Mouse (Mus musculus) liver, embryonic 14.5 days (tissue): ENCODE measurements around the gene Tal1. TPM values are rescaled to one million over a fixed set of nuclear protein-coding genes. Genes with fewer than 3 reads are reported as not detected.

Experiments
- ATAC-seq: fragments of 200-750 bp; cut with Nextera tagmentation; 2 replicates; pipeline ENCODE4 v1.8.0; 2017; ENCODE audit warnings: moderate number of reproducible peaks, mild to moderate bottlenecking, moderate library complexity; ENCODE audit not compliant: insufficient read depth
- DNase-seq, 3 experiments: peaks; one replicate each; pipeline ENCODE4 v3.0.0-alpha.2; 2012 to 2013; ENCODE audit warnings: low read depth in 3 of 3, low spot score in 3 of 3
- H3K27ac ChIP-seq: fragments of 300-500 bp; sonication (generic); 2 replicates; pipeline ENCODE4 v1.5.1; 2014; ENCODE audit warnings: moderate library complexity, mild to moderate bottlenecking, control low read depth, inconsistent platforms
- H3K27me3 ChIP-seq: fragments of 300-500 bp; sonication (generic); 2 replicates; pipeline ENCODE4 v1.6.1; 2014; ENCODE audit warnings: mild to moderate bottlenecking, low read length, moderate library complexity; ENCODE audit not compliant: control insufficient read depth, insufficient read depth
- H3K36me3 ChIP-seq: fragments of 300-500 bp; sonication (generic); replicated peaks from 2 replicates; pipeline ENCODE4 v1.6.1; 2014; ENCODE audit warnings: low read depth; ENCODE audit not compliant: control insufficient read depth, insufficient read depth
- H3K4me1 ChIP-seq, 2 experiments: fragments of 200-500 bp in 1 of 2; fragments of 300-500 bp in 1 of 2; sonication (generic) in 1 of 2; replicated peaks; 2 replicates each; pipeline ENCODE4 v1.6.1; 2012 to 2014; ENCODE audit warnings: antibody characterized with exemption in 1 of 2, inconsistent platforms in 1 of 2, low read length in 1 of 2; ENCODE audit not compliant: control insufficient read depth in 2 of 2, insufficient read depth in 2 of 2
- H3K4me2 ChIP-seq: fragments of 300-500 bp; sonication (generic); 2 replicates; pipeline ENCODE4 v1.6.1; 2014; ENCODE audit warnings: low read depth, mild to moderate bottlenecking, control low read depth, moderate library complexity
- H3K4me3 ChIP-seq, 2 experiments: fragments of 200-500 bp in 1 of 2; fragments of 300-500 bp in 1 of 2; sonication (generic) in 1 of 2; 2 replicates each; pipeline ENCODE4 v1.5.1; 2012 to 2014; ENCODE audit warnings: low read depth in 2 of 2, low read length in 2 of 2, mild to moderate bottlenecking in 2 of 2, control low read depth in 1 of 2, inconsistent platforms in 1 of 2, moderate library complexity in 1 of 2; ENCODE audit not compliant: insufficient read depth in 1 of 2
- H3K9ac ChIP-seq: fragments of 300-500 bp; sonication (generic); replicated peaks from 2 replicates; pipeline ENCODE4 v1.6.1; 2014; ENCODE audit warnings: mild to moderate bottlenecking, control low read depth, moderate library complexity
- H3K9me3 ChIP-seq: fragments of 300-500 bp; sonication (generic); 2 replicates; pipeline ENCODE4 v1.6.1; 2016; ENCODE audit warnings: low read length, mixed read lengths; ENCODE audit not compliant: control insufficient read depth
- CTCF ChIP-seq: IDR thresholded peaks from 2 replicates; pipeline ENCODE4 v1.5.1; 2016; ENCODE audit warnings: antibody characterized with exemption, low read depth, control low read depth
- EP300 ChIP-seq: IDR thresholded peaks from 2 replicates; pipeline ENCODE4 v1.6.1; 2016; ENCODE audit warnings: antibody characterized with exemption, low read depth
- WGBS: fragments of 180-500 bp; shearing (Covaris S2); extraction: QIAGEN DNeasy Blood & Tissue Kit; methylation state at CpG from one replicate; pipeline ENCODE4 v1.1.7; 2014; ENCODE audit not compliant: insufficient replicate concordance; 5-methylcytosine and 5-hydroxymethylcytosine counted together
- polyA plus RNA-seq, 2 experiments: library from polyadenylated mRNA; depleted of rRNA in 1 of 2; stranded (reverse) in 1 of 2; unstranded in 1 of 2; fragments of >200 nt; fragmentation: Nextera tagmentation in 1 of 2; extraction: Ambion mirVana in 1 of 2; gene quantifications; 2 replicates each; pipeline versions ENCODE4 v1.2.1 to v1.2.3; 2012 to 2014

Tal1 gene
- polyA plus RNA-seq, 2 experiments: 55.6 to 74.7 TPM

DNA sequence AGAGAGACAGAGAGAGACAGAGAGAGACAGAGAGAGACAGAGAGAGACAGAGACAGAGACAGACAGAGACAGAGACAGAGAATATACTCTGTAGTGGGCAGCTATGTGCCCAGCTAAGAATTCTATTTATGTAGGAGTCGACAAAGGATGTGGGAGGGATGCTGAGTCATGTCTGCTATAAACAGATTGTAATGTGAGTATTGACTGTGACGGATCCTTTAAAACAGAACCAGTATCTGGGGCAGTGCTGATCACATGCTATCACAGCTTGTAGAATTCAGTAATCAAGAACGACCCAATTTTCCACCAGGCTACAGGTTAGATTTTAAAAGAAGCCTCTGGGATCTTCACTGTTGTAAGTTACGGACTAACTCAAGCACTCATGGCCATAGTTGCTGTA lies 47.3 kb downstream of the Tal1 start:
- H3K4me3 ChIP-seq: no peak overlapping the region
- H3K9me3 ChIP-seq: no peaks in the 10 kb centered on the region
- WGBS: 21% methylated on average over 4 of the region's 4 CpGs
- no peak overlapping the region; the same call in 1 of the 2 replicates for H3K9ac ChIP-seq
- 0 out of 2 replicates have a peak overlapping the region, but pooled peaks have one; percentile 8 for H3K27ac ChIP-seq
- H3K36me3 ChIP-seq: no peaks in the 10 kb centered on the region
- DNase-seq: peak in 1 of 3 experiments; percentile 46
- TF ChIP-seq EP300 (no peak), CTCF (no peak)
- no peaks in the 10 kb centered on the region for H3K27me3 ChIP-seq
- peak overlapping the region; percentile 29 for H3K4me2 ChIP-seq
- peak; percentile 82 for ATAC-seq
- H3K4me1 ChIP-seq: peaks cover 14 to 15% of the 10 kb centered on the region in 2 experiments

GRCm38 (mm10) chr4:115111167-115111566 lies 54.9 kb downstream of the Tal1 start:
- TF ChIP-seq CTCF (no peak), EP300 (no peak)
- DNase-seq (no peak), ATAC-seq (no peak)
- Histone ChIP-seq H3K9ac (no peak overlapping the region), H3K4me3 (no peak overlapping the region), H3K4me1 (no peaks in the 10 kb centered on the region), H3K9me3 (no peaks in the 10 kb centered on the region), H3K27ac (no peak overlapping the region), H3K27me3 (no peaks in the 10 kb centered on the region), H3K36me3 (no peaks in the 10 kb centered on the region), H3K4me2 (no peak overlapping the region)
- 48% methylated on average over 2 of the region's 2 CpGs for WGBS

DNA sequence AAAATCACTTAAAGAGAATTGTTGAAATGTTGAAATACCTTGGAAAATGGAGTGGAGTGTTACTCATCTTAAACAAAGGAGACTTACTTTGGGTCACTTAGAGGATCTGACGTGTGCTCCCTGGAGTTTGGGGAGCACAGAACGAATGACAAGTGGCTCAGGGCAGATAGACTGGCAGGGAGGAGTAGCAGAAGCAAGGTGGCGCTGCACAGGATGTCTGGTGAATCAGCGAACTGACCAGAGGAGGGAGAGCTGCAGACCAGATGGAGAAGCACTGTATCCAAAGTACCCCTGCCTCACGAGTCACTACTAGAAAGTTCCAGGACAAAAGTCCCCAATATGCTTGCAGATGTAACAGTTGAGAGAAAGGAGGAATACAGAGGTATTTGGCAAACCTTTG lies 57.0 kb downstream of the Tal1 start:
- Histone ChIP-seq H3K9me3 (no peaks in the 10 kb centered on the region), H3K4me2 (no peak overlapping the region), H3K9ac (no peak overlapping the region), H3K4me3 (no peak overlapping the region), H3K4me1 (no peaks in the 10 kb centered on the region), H3K27me3 (no peaks in the 10 kb centered on the region), H3K36me3 (no peaks in the 10 kb centered on the region), H3K27ac (no peak overlapping the region)
- ATAC-seq (no peak), DNase-seq (no peak)
- 12% methylated on average over 5 of the region's 5 CpGs for WGBS
- TF ChIP-seq CTCF (peak; percentile 56), EP300 (no peak)

GRCm38 (mm10) chr4:115119642-115120041 lies 63.4 kb downstream of the Tal1 start:
- no peaks in the 10 kb centered on the region for H3K4me1 ChIP-seq
- DNase-seq: no peak
- no peak overlapping the region for H3K27ac ChIP-seq
- H3K27me3 ChIP-seq: no peaks in the 10 kb centered on the region
- no peak for ATAC-seq
- WGBS: 59% methylated on average over 3 of the region's 3 CpGs
- H3K9me3 ChIP-seq: no peaks in the 10 kb centered on the region
- no peaks in the 10 kb centered on the region for H3K36me3 ChIP-seq
- H3K9ac ChIP-seq: no peak overlapping the region
- H3K4me2 ChIP-seq: no peak overlapping the region
- TF ChIP-seq EP300 (no peak), CTCF (no peak)
- no peak overlapping the region for H3K4me3 ChIP-seq

GRCm38 (mm10) chr4:115121162-115121561 lies 64.9 kb downstream of the Tal1 start:
- no peak for DNase-seq
- H3K9ac ChIP-seq: no peak overlapping the region

More at GRCm38 (mm10) chr4:115121162-115121561, 64.9 kb downstream of the Tal1 start:
- WGBS: 51% methylated on average over 2 of the region's 2 CpGs
- H3K27ac ChIP-seq: no peak overlapping the region
- H3K27me3 ChIP-seq: no peaks in the 10 kb centered on the region
- TF ChIP-seq CTCF: no peak
- TF ChIP-seq EP300: no peak
- no peaks in the 10 kb centered on the region for H3K9me3 ChIP-seq
- H3K4me1 ChIP-seq: no peaks in the 10 kb centered on the region
- H3K4me2 ChIP-seq: no peak overlapping the region
- no peak for ATAC-seq
- no peaks in the 10 kb centered on the region for H3K36me3 ChIP-seq
- H3K4me3 ChIP-seq: no peak overlapping the region

Other genes starting within 250 kb of the Tal1 start
- gene Gm12830, start 234.7 kb upstream of the Tal1 start, polyA plus RNA-seq (2012; rRNA removed): not detected in 2 replicates
- gene Gm12830, start 234.7 kb upstream of the Tal1 start, polyA plus RNA-seq (2014; fragmentation: Nextera tagmentation; extraction: Ambion mirVana): not detected in 2 replicates
- 0.02 TPM in 2 replicates for gene Foxd2, start 147.6 kb upstream of the Tal1 start, polyA plus RNA-seq (2012; rRNA removed)
- not detected in 2 replicates for gene Foxd2, start 147.6 kb upstream of the Tal1 start, polyA plus RNA-seq (2014; fragmentation: Nextera tagmentation; extraction: Ambion mirVana)
- not detected in 2 replicates for gene Foxe3, start 130.4 kb upstream of the Tal1 start, polyA plus RNA-seq (2012; rRNA removed)
- gene Foxe3, start 130.4 kb upstream of the Tal1 start, polyA plus RNA-seq (2014; fragmentation: Nextera tagmentation; extraction: Ambion mirVana): not detected in 2 replicates
- 11.8 and 17.9 TPM in 2 replicates for gene Cmpk1, start 69.2 kb upstream of the Tal1 start, polyA plus RNA-seq (2012; rRNA removed)
- 61.0 and 67.4 TPM in 2 replicates for gene Cmpk1, start 69.2 kb upstream of the Tal1 start, polyA plus RNA-seq (2014; fragmentation: Nextera tagmentation; extraction: Ambion mirVana)
- gene Stil, start 56.3 kb upstream of the Tal1 start, polyA plus RNA-seq (2012; rRNA removed): 6.1 and 8.7 TPM in 2 replicates
- gene Stil, start 56.3 kb upstream of the Tal1 start, polyA plus RNA-seq (2014; fragmentation: Nextera tagmentation; extraction: Ambion mirVana): 12.1 and 12.9 TPM in 2 replicates
- gene Pdzk1ip1, start 32.3 kb downstream of the Tal1 start, polyA plus RNA-seq (2012; rRNA removed): 20.5 and 24.5 TPM in 2 replicates
- gene Pdzk1ip1, start 32.3 kb downstream of the Tal1 start, polyA plus RNA-seq (2014; fragmentation: Nextera tagmentation; extraction: Ambion mirVana): 24.4 and 30.5 TPM in 2 replicates
- 0.05 and 0.06 TPM in 2 replicates for gene Cyp4x1, start 77.9 kb downstream of the Tal1 start, polyA plus RNA-seq (2012; rRNA removed)
- gene Cyp4x1, start 77.9 kb downstream of the Tal1 start, polyA plus RNA-seq (2014; fragmentation: Nextera tagmentation; extraction: Ambion mirVana): 0.08 TPM in 2 replicates
- not detected in 2 replicates for gene Cyp4a29, start 185.7 kb downstream of the Tal1 start, polyA plus RNA-seq (2012; rRNA removed)
- not detected in 2 replicates for gene Cyp4a29, start 185.7 kb downstream of the Tal1 start, polyA plus RNA-seq (2014; fragmentation: Nextera tagmentation; extraction: Ambion mirVana)
- 0.01 TPM in 1 of 2 replicates, not detected in the other for gene Cyp4a12a, start 242.6 kb downstream of the Tal1 start, polyA plus RNA-seq (2012; rRNA removed)
- gene Cyp4a12a, start 242.6 kb downstream of the Tal1 start, polyA plus RNA-seq (2014; fragmentation: Nextera tagmentation; extraction: Ambion mirVana): 0.05 TPM in 1 of 2 replicates, not detected in the other